Mouse (Mus musculus) lung, postnatal 10 days (tissue): ENCODE measurements around the gene Rassf10.

Experiments used
- DNase-seq: peaks from one replicate; pipeline ENCODE4 v3.0.0; 2021

Gene Rassf10

DNA sequence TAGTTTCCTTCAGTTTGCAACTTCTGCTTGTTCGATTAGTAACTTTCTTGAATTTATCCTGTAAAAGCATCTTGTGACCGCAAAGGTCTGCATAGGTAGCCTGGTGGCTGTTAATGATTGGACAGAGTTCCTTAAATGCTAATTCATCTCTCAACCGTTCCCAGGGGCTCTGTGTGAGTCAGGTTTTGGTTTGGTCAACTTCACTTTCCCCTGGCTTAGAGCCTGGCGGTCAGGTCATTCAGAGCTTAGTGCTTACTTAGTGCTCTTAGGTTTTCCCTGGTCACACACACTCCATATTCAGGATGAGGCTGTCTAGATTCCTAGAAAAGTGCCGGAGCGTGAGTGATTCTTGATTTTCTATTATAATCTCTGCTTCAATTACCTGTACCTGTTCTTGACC lies 12.6 kb downstream of the Rassf10 start:
- DNase-seq = peak; percentile 42

DNA sequence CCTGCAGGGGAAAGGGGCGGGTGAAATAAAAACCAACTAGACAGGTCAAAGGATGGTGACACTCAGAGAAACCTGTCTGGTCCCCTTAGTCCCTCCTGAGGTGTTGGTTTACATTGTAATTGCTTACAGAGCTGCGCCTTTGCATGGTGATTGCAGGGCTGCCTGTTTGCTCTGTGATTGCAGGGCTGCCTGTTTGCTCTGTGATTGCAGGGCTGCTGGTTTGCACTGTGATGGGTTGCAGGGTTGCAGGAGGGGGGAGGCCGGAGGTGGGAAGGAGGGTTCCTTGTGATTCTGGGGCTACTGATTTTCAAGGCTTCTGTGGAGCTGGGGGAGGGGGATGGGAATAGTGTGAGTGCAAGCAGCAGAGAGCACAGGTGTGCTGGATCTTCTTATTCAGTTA lies 13.0 kb downstream of the Rassf10 start:
- DNase-seq = no peak

DNA sequence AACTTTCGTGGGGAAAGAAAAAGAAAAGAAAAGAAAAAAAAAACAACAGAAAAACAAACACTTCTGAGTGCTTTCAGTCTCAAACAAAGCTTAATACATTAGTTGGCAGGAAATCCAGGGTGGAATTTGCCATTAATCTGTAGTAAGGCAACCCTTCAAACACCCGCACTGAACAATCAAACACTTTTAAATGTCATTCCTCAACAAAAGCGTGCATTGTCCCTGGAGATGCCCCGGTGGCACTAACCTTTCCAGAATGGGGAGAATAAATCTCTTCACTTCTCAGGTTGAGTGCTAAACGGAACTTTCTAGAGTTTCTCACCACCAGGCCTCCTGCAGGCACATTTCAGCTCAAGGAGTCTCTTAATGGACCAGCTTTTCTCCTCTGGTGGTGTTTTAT lies 29.6 kb downstream of the Rassf10 start:
- DNase-seq = no peak

DNA sequence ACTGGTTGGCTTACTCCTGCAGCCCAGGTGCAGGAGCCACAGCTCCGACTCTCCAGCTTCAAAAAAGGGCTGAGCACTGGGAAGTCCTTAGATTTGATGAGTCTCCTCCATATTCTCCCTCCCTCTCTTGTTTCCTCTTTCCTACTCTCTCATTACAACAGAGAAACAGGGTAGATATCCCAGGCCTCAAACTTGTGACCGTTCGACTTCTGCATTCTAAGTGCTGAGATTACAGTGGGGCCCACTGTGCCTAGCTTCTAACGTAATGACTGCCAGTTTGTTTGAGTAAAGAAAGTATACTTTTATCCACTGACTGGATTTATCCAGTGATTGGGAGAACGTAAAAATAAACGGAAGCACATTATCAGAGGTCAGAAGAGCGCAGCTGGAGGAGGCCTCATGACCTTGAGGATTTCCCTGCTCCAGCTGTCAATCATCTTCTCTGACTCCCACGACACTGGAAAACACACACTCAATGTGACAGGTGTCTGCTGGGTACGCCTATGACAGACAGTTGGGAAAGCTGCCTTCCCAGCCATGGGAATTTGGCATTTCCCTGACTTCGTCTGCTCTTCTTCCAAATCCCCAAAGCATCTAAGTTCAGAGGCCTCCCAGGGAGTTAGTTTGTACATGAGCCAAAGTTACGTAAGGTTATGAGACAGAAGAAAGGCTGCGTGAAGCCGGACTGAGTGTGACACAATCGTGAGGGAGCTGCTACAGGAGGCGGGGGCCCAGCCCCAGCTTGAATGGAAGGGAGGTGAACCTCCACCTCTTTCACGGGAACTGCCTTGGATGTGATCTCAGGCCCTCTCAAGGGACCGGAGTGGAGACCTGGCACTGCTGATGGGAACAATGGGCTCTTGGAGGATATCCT lies 31.2 kb downstream of the Rassf10 start:
- DNase-seq = peak; percentile 41

DNA sequence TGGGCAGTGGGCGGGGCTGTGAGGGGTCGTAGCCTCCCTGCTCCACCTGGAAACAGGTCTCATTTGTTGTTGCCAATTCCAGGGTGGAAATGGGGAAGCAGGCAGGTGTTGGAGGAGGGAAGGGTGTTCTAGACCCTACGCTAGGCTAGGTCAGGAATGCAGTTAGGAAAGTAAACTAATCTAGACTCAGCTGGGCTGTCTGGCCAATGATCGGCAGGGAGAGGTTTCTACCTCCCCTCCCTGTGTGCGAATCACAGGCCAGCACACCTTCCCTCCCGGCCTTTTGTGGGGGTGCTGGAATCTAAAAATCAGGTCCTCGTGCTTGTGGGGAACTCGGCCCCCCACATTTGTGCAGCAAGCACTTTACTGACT lies 31.8 kb downstream of the Rassf10 start:
- DNase-seq = no peak

DNA sequence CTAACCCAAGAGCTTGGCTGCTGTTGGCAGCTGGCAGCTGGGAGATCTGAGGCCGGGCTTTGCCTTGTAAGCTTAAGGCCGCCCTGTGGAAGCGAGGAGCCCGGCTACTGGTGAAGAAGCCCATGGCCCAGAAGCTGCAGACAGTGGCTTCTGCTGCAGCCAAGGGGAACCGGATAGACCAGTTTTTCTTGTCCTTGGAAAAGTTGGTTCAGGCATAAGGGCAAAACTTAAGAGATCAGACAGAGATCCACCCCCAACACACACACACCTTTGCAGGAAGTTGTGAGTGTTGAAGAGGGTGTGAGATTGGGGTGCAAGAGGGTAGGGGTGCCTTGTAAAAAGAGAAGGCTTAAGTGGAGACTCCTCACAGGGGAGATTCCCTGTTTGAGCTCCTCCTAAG lies 39.2 kb downstream of the Rassf10 start:
- DNase-seq = no peak

DNA sequence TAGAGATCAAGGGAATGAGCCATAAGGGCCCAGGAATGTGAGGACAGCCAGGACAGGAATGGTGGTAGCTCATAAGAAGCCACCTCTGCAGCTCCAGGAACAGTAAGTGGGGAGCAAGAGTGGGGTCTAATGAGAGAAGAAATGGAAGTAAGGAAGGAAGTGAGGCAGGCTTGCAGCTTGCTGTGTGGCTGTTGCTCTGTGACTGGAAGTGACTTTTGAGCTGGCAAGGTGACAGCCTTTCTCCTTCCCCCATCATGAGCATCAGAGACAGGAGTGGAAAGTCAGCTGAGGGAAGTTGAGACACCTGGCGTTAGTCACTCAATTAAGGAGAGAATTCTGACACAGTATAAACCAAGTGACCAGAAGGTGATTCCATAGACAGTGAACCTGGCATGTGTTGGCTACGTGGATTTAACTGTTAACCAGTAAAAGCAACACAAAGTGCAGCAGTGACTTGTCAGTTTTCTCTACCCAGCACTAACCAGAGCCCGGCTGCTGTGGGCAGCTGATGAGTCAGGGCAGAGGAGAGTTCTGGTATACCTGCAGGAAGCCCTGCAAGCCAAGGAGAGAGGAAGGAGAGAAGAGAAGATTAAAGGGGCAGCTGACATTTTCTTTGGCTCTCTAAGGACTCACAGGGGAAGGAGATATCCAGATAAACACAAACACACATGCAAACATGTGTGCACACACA lies 49.9 kb downstream of the Rassf10 start:
- no peak for DNase-seq

DNA sequence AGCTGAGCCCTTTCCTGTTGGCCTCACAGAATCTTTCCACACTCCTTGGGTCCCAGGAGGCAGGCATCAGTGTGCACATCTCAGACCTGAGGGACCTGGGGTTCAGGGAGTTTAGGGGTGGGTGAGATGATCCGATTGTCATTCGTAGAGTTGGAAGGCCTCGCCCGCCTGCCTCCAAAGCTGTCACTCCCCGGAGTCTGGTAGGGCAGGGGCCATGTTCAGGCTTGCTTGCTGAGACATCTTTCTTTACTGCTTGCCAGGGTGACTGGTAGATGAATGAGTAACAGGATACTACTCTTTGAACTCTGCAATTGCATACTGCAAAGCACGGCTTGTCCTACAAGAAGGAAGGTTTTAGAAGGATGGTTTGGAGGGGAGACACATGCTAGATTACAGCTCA lies 52.0 kb downstream of the Rassf10 start:
- no peak for DNase-seq
